Mouse (Mus musculus) limb, embryonic 10.5 days (tissue): Measurements from ENCODE around the gene Spint2. TPM values are rescaled to one million over a fixed set of nuclear protein-coding genes. Genes with fewer than 3 reads are reported as not detected.

Experiments used
- DNase-seq: peaks from one replicate; pipeline ENCODE4 v3.0.0-alpha.2; 2017; ENCODE audit warnings: low spot score
- H3K27ac ChIP-seq: fragments of 300-500 bp; sonication (generic); 2 replicates; pipeline ENCODE4 v1.5.1; 2016; ENCODE audit warnings: mild to moderate bottlenecking
- H3K27me3 ChIP-seq: fragments of 300-500 bp; sonication (generic); 2 replicates; pipeline ENCODE4 v1.6.1; 2016; ENCODE audit warnings: low read depth, mild to moderate bottlenecking; ENCODE audit not compliant: poor library complexity, severe bottlenecking
- H3K36me3 ChIP-seq: fragments of 300-500 bp; sonication (generic); 2 replicates; pipeline ENCODE4 v1.6.1; 2016; ENCODE audit warnings: mild to moderate bottlenecking, moderate library complexity
- H3K4me1 ChIP-seq: fragments of 300-500 bp; sonication (generic); 2 replicates; pipeline ENCODE4 v1.6.1; 2016
- H3K4me3 ChIP-seq: fragments of 300-500 bp; sonication (generic); 2 replicates; pipeline ENCODE4 v1.5.1; 2016; ENCODE audit warnings: mild to moderate bottlenecking, moderate library complexity
- H3K9me3 ChIP-seq: fragments of 300-500 bp; sonication (generic); replicated peaks from 2 replicates; pipeline ENCODE4 v1.6.1; 2016; ENCODE audit warnings: mild to moderate bottlenecking
- WGBS: fragments of 180-500 bp; shearing (Covaris S2); methylation state at CpG from one replicate; pipeline ENCODE4 v1.1.7; 2016; 5-methylcytosine and 5-hydroxymethylcytosine counted together
- polyA plus RNA-seq: library from polyadenylated mRNA; unstranded; fragments of >200 nt; fragmentation: Nextera tagmentation; extraction: Ambion mirVana; gene quantifications from 2 replicates; pipeline ENCODE4 v1.2.1, GENCODE M21; 2016

Gene Spint2
- polyA plus RNA-seq, 1 experiment from 2014 or later, result 71.8 TPM

DNA sequence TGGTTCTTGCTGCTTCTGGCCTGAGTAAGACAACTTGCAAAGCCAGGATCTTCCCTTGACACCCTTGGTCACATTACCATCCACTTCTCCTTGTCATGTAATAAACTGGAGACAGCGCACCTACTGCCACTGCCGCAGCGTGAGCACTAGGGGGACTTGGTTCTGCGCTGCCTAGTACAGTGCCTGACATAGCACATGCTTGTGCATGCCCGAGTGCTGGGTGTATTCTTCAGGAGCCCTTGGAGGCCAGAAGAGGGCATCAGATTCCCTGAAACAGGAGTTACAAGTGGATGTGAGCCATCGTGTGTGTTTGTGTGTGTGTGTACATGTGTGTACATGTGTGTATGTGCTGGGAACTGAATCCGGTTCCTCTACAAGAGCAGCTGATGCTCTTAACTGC is 5.8 kb upstream of the Spint2 start:
- Histone ChIP-seq H3K4me1 (peaks cover 45% of the 10 kb centered on the region), H3K27me3 (peaks cover 53% of the 10 kb centered on the region), H3K36me3 (no peaks in the 10 kb centered on the region), H3K4me3 (no peak overlapping the region), H3K9me3 (no peaks in the 10 kb centered on the region), H3K27ac (no peak overlapping the region)
- WGBS, result 91% methylated on average over 7 of the region's 7 CpGs
- DNase-seq, result no peak

DNA sequence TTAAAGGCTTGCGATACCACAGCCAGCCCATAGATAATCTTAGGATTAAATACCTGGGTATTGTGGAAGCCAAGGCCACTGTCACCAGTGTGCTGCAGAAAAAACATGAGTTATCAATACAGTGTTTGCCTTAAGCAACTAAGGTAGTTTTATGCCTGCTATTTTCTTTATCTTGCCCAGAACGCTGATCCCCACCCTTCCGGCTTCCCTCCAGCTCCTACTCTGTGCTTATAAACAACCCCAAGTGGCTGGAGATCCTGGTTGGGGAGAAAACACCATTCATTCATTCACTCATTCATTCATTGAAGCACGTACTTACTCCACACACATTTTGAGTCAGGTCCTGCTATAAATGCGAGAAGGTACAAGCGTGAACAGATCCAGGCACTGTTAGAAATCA is 2.8 kb upstream of the Spint2 start:
- H3K27me3 ChIP-seq, result peaks cover 70% of the 10 kb centered on the region
- DNase-seq, result no peak
- peaks cover 41% of the 10 kb centered on the region for H3K4me1 ChIP-seq
- H3K36me3 ChIP-seq, result no peaks in the 10 kb centered on the region
- no peak overlapping the region for H3K27ac ChIP-seq
- WGBS, result 92% methylated on average over 6 of the region's 6 CpGs
- no peak overlapping the region for H3K4me3 ChIP-seq
- no peaks in the 10 kb centered on the region for H3K9me3 ChIP-seq

DNA sequence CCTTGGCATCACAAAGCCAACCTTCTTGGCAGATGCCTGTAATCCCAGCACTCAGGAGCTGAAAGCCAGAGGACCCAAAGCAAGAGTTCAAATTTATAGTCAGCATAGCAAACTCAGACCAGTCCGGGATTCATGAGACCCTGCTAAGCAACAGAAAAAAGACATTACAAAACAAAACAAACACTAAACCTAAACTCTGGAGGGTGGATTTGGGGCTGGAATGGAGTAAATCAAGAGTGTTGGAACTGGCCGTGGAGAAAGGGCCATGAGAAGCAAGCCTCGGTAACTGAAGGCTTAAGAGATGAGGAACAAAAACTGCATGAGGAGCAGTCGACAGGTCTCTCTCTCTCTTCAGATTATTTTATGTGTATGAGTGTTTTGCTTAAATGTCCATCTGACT is 2.2 kb upstream of the Spint2 start:
- H3K9me3 ChIP-seq, result no peaks in the 10 kb centered on the region
- no peak for DNase-seq
- H3K4me3 ChIP-seq, result no peak overlapping the region
- peaks cover 35% of the 10 kb centered on the region for H3K4me1 ChIP-seq
- H3K27me3 ChIP-seq, result peaks cover 72% of the 10 kb centered on the region
- no peaks in the 10 kb centered on the region for H3K36me3 ChIP-seq
- WGBS, result 90% methylated on average over 4 of the region's 4 CpGs
- no peak overlapping the region for H3K27ac ChIP-seq

DNA sequence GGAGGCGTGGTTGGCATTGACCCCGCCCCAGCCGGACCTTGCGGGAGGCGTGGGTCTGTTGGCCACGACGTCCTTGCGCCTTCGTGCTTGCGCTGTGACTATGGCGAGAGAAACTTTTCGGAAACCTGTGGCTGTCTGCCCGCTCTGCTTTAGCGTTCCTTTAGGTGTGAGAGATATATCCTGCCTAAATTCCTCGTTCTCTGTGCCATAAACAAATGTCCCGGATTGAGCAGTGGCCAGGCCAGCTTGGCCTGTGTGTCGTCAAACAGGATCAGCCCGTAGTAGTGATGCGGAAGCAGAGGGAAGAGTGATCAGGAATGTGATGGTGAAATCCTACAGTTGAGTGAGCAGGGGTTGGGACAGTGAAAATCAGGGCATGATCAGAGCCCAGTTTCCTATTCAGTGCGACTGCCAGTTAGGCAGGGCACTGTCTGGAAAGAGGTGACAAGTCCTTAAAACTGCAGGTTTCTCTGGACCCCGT is 402 bp upstream of the Spint2 start:
- H3K4me1 ChIP-seq, result peaks cover 30% of the 10 kb centered on the region
- H3K27me3 ChIP-seq, result peaks cover 58% of the 10 kb centered on the region
- no peaks in the 10 kb centered on the region for H3K36me3 ChIP-seq
- H3K4me3 ChIP-seq, result peak overlapping the region; percentile 61
- H3K9me3 ChIP-seq, result no peaks in the 10 kb centered on the region
- no peak for DNase-seq
- peak overlapping the region; percentile 82 for H3K27ac ChIP-seq
- 10% methylated on average over 21 of the region's 21 CpGs for WGBS

DNA sequence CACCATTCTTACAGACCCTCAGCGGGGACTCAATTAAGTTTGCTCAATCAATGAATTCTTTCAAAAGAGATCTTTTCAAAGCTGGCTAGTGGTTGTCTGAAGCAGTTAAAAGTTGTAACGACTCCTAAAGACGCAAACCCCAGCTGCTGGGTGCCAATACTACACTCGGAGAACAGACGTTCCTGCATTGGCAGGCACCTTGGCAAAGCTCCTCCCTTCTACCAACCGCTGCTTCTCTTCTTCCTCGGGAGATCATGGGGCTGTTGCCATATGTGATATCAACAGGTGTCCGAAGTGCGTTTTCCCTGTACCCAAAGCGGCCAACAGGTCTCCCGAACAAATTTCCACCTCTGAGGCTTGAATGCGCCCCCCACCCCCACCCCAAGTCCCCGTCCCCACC is 911 bp downstream of the Spint2 start:
- peak overlapping the region; percentile 82 for H3K27ac ChIP-seq
- peak overlapping the region; percentile 61 for H3K4me3 ChIP-seq
- 15% methylated on average over 13 of the region's 13 CpGs for WGBS
- peaks cover 54% of the 10 kb centered on the region for H3K27me3 ChIP-seq
- peaks cover 43% of the 10 kb centered on the region for H3K4me1 ChIP-seq
- H3K36me3 ChIP-seq, result no peaks in the 10 kb centered on the region
- H3K9me3 ChIP-seq, result no peaks in the 10 kb centered on the region
- DNase-seq, result no peak

DNA sequence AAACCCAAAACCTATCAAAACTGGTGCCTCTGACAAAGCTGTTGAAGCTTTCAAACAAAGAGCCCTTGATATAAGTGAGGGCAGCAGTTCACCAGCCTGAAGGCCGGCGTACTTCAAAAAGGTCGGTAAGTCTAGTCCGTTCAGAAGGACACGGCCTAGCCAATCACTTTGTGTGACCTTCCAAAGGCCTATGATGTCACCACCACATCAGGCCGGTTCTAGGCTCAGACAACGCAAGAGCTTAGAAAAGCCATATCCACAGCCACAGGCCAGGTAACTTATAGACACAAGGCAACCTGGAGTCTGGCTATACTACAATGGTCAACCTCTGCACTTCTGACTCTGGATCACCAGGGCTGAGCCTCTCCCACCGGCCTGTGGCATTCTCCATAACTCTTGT is 1.8 kb downstream of the Spint2 start:
- Histone ChIP-seq H3K4me1 (peaks cover 43% of the 10 kb centered on the region), H3K27me3 (peaks cover 49% of the 10 kb centered on the region), H3K9me3 (no peaks in the 10 kb centered on the region), H3K36me3 (no peaks in the 10 kb centered on the region), H3K4me3 (0 out of 2 replicates have a peak overlapping the region, but pooled peaks have one; percentile 61), H3K27ac (0 out of 2 replicates have a peak overlapping the region, but pooled peaks have one; percentile 82)
- DNase-seq, result no peak
- 72% methylated on average over 8 of the region's 8 CpGs for WGBS

DNA sequence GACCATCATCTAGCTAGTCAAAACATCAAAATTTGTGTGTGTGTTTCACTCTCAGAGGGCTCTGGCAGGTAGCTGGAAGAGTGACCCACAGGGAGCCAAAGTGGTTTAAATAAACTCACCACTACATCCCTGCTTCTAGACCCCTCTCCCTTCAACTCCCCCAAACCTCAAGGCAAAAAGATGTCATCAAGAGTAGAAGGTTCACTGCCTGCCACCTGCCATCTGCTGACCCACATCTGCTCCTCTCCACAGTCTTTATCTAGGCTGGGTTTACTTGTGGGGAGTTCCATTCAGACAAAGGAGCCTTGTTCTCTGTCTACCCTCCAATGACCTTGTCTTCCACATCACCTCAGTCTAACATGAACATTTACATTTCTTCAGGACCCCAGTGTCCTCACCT is 2.5 kb downstream of the Spint2 start:
- no peak for DNase-seq
- no peaks in the 10 kb centered on the region for H3K36me3 ChIP-seq
- H3K27ac ChIP-seq, result peak overlapping the region; percentile 17; the same call in 1 of the 2 replicates
- peaks cover 44% of the 10 kb centered on the region for H3K27me3 ChIP-seq
- peaks cover 43% of the 10 kb centered on the region for H3K4me1 ChIP-seq
- H3K4me3 ChIP-seq, result no peak overlapping the region
- H3K9me3 ChIP-seq, result no peaks in the 10 kb centered on the region

DNA sequence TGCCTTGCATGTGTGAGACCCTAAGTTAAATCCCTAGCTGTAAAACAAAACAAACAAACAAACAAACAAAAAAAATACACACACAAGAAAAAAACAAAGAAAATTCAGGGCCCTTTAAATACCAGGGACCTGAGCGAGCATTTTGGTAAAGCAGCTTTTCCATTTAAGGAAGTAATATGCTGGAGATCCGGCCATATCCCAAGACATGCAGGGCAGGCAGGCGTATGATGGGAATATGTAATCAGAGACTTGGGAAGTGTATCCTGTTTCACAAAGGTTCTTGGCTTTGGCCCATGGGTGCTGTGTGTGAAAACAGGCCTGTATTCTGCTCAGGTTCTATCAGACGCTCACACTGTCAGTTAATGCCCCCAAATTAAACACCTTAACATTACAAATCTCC is 4.2 kb downstream of the Spint2 start:
- H3K27ac ChIP-seq, result no peak overlapping the region
- H3K9me3 ChIP-seq, result no peaks in the 10 kb centered on the region
- H3K36me3 ChIP-seq, result no peaks in the 10 kb centered on the region
- H3K4me3 ChIP-seq, result no peak overlapping the region
- WGBS, result 87% methylated on average over 4 of the region's 4 CpGs
- H3K4me1 ChIP-seq, result peaks cover 42% of the 10 kb centered on the region
- DNase-seq, result no peak
- H3K27me3 ChIP-seq, result peaks cover 35% of the 10 kb centered on the region

DNA sequence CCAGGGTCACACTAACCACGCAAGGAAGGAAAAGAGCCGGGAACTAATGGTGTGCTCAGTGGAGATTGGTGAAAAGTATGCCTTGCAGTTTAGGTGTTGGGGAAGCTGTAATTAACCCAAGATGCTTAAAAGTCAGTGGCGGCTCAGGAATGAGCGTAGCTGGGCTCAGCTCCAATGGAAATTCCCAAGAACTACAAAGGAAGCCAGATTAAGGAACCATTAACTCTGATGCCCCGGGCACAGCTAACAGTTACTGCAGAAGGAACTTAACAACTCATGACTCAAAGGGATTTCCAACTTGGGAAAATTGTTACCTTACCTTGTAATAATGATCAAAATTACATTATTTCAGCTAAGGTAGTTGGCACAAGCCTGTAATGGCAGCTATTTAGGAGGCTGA is 5.0 kb downstream of the Spint2 start:
- Histone ChIP-seq H3K27me3 (peaks cover 27% of the 10 kb centered on the region), H3K9me3 (no peaks in the 10 kb centered on the region), H3K27ac (peak overlapping the region; percentile 21; the same call in 1 of the 2 replicates), H3K4me3 (no peak overlapping the region), H3K36me3 (no peaks in the 10 kb centered on the region), H3K4me1 (peaks cover 34% of the 10 kb centered on the region)
- no peak for DNase-seq
- 31% methylated on average over 5 of the region's 5 CpGs for WGBS

DNA sequence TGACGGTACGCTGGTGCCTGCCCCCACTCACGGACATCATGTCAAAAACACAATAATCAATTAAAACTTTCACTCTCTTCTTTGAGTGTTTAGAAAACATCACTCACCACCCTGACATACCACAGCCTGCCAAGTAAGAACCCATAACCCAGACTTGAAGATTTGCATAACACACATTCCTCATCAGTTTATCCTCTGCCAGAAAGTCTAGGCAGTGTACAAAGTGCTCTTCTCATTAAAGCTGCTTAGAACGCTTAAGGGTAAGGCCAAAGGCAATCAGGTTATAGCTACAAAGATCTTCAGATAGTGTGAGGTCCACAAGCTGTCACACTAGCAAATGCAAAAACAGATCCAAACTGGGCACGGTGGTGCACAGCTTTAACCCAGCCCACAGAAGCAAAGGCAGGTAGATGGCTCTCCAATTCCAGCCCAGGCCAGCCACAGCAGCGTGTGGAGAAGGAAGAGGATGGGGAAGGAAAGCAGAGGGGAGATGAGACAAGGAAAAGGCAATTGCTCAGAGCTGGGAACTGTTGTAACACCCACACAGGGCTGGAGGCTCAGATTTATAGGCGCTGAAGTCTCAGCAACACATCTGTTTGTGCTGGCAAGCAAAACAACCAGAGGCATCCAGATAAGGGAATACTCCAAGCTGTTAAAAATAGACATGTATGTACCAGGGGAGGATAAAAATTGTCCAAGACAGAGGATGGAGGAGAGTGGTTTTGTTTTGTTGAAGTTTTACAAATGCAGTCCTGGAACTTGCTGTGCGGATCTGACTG is 9.8 kb downstream of the Spint2 start:
- Histone ChIP-seq H3K27ac (no peak overlapping the region), H3K27me3 (no peaks in the 10 kb centered on the region)
- 72% methylated on average over 8 of the region's 8 CpGs for WGBS

DNA sequence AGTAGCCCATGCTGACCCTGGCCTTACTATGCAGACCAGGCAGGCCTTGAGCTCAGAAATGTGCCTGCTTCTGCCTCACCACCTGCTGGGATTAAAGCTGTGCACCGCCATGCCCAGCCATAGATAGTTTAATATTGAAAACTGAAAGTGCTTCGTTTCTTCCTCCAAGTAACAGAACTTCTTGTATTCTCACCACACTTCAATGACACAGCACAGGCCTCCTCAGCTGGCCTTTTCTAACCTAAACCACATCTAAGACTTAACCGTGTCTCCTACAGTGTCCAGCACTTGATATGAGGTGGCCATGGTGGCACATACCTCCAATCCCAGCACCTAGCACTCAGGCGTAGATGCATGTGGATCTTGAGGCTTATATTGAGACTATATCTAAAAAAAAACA is 11.3 kb downstream of the Spint2 start:
- no peak for DNase-seq
- H3K27me3 ChIP-seq, result no peaks in the 10 kb centered on the region
- H3K9me3 ChIP-seq, result no peaks in the 10 kb centered on the region
- H3K4me1 ChIP-seq, result peaks cover 12% of the 10 kb centered on the region; the same call in 1 of the 2 replicates
- H3K4me3 ChIP-seq, result no peak overlapping the region
- WGBS, result 94% methylated on average over 4 of the region's 4 CpGs
- H3K27ac ChIP-seq, result no peak overlapping the region
- H3K36me3 ChIP-seq, result no peaks in the 10 kb centered on the region

More for the DNA sequence above, 9.8 kb downstream of the Spint2 start:
- H3K4me3 ChIP-seq, result no peak overlapping the region
- peaks cover 16% of the 10 kb centered on the region for H3K4me1 ChIP-seq
- H3K36me3 ChIP-seq, result no peaks in the 10 kb centered on the region
- no peaks in the 10 kb centered on the region for H3K9me3 ChIP-seq
- no peak for DNase-seq

DNA sequence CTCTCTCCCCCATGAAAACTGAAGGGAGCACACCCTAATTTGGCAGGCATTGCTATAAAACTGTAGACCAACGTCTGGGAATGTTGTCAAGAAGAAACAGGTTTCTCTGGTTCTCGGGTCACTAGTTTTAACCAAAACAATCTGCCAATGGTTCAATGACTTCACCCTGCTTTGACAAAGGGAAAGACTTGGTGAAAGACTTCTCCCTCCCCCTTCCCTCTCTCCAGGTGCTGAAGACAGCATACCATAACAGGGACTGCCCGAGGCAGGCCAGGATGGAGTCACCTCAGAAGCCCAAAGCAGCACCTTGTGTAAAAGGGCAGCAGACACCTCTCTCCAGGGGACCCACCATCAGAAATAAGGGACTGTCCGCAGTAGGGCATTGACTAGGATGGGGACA is 14.8 kb downstream of the Spint2 start:
- Histone ChIP-seq H3K4me3 (no peak overlapping the region), H3K36me3 (no peaks in the 10 kb centered on the region), H3K27me3 (no peaks in the 10 kb centered on the region), H3K9me3 (no peaks in the 10 kb centered on the region), H3K27ac (no peak overlapping the region), H3K4me1 (peaks cover 16% of the 10 kb centered on the region)
- no peak for DNase-seq
- 68% methylated on average over 4 of the region's 4 CpGs for WGBS

DNA sequence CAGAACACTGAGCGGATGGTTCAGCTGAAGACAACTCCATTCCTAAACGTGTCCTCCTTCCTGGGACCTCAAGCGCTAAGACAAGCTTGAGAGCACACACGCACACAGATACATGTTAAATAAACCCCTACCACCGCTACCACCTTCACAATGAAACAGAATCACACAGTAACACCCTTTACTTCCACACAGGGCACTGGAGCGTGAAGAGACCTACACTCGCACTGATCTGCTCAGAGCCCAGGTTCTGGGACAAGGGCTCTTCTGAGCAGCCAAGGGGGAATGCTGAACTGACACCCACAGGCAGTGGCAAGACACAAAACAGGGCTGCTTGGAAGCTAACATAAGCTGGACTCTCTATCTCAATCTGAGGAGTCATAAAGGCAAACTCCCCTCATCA is 16.1 kb downstream of the Spint2 start:
- WGBS, result 89% methylated on average over 7 of the region's 7 CpGs
- H3K4me3 ChIP-seq, result no peak overlapping the region
- H3K9me3 ChIP-seq, result no peaks in the 10 kb centered on the region
- 0 out of 2 replicates have a peak overlapping the region, but pooled peaks have one; percentile 25 for H3K27ac ChIP-seq
- DNase-seq, result no peak
- no peaks in the 10 kb centered on the region for H3K36me3 ChIP-seq
- H3K4me1 ChIP-seq, result peaks cover 14% of the 10 kb centered on the region
- no peaks in the 10 kb centered on the region for H3K27me3 ChIP-seq
